ENCODE assay signal across 9 mouse cellular contexts in the genomic region with DNA sequence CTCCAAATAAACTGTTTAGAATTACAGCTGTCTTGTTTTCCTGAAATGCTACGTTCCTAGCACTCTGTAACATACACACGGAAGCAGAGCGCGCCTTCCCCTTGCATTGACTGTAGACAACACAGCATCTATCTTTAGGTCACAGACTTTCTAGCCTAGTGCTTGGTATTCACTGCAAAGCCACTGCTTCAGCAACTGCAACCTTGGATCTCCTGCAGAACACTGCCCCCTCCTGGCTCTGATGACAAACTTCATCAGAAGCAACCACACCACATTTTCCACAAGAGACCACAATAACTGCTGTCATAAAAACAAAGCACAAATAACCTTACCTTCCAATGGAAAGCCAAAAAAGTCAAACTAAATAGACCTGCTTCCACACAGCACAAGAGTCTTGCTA. TPM values are rescaled to one million over a fixed set of nuclear protein-coding genes. Genes with fewer than 3 reads are reported as not detected.
DNase-seq lines count a peak whose midpoint lies in the region; ATAC-seq and TF ChIP-seq lines count a peak whose summit lies in the region.
"Had no signal": no experiment of that assay in that cellular context is flagged by ENCODE, and none has a peak within 500 bp of the region (broad histone marks: within the 10 kb centered on the region; RNA-seq: fewer than 3 reads in every experiment).

No protein-coding gene starts in this region.

- ATAC-seq in forebrain, embryonic 15.5 days (replicated peaks) = peak; percentile 53

- H3K4me1 ChIP-seq in E14TG2a.4 (replicated peaks; ENCODE audit: low read depth, low read length) = peaks cover 18% of the 10 kb centered on the region
- H3K4me1 ChIP-seq in forebrain, embryonic 15.5 days = no peaks in the 10 kb centered on the region

- H3K27ac ChIP-seq in forebrain, embryonic 15.5 days (replicated peaks) = no peak overlapping the region

- no peak overlapping the region for H3K9ac ChIP-seq in forebrain, embryonic 15.5 days (replicated peaks)

- WGBS in forebrain, embryonic 15.5 days = 75% methylated on average over 4 of the region's 4 CpGs

- no peak overlapping the region for H3K4me3 ChIP-seq in E14TG2a.4 (replicated peaks; ENCODE audit: low read length)
- H3K4me3 ChIP-seq in forebrain, embryonic 15.5 days = no peak overlapping the region
- H3K4me3 ChIP-seq: myocyte had no signal

- H3K4me2 ChIP-seq in forebrain, embryonic 15.5 days (replicated peaks) = no peak overlapping the region

- no peaks in the 10 kb centered on the region for H3K9me3 ChIP-seq in E14TG2a.4 (ENCODE audit: low read length)
- no peaks in the 10 kb centered on the region for H3K9me3 ChIP-seq in forebrain, embryonic 15.5 days

- H3K36me3 ChIP-seq in E14TG2a.4 (ENCODE audit: insufficient read depth, low read length) = peaks cover 8% of the 10 kb centered on the region
- H3K36me3 ChIP-seq in forebrain, embryonic 15.5 days = peaks cover 6% of the 10 kb centered on the region; the same call in 1 of the 2 replicates

- DNase-seq in B cell, adult 2 months = peak; percentile 56 to 62
- DNase-seq in cerebellum, adult 11-12 months = peak; percentile 54
- peak; percentile 14 for DNase-seq in hindlimb bud, embryonic 11.5 days (ENCODE audit: extremely low spot score, low read depth, low spot score)
- DNase-seq in lung, adult 18-20 months = peak; percentile 39 to 57
- DNase-seq in retina, adult 2 months (ENCODE audit: low read depth, low spot score) = peak; percentile 20
- no peak for DNase-seq in frontal cortex, postnatal 14 days (ENCODE audit: low spot score in 2 of 2)

- TF ChIP-seq CTCF in E14TG2a.4 (conservative IDR thresholded peaks at IDR 0.05; ENCODE audit: low read length) = peak; percentile 67

- no peaks in the 10 kb centered on the region for H3K27me3 ChIP-seq in E14TG2a.4 (ENCODE audit: insufficient read depth, low read length)
- H3K27me3 ChIP-seq in forebrain, embryonic 15.5 days = no peaks in the 10 kb centered on the region

RNA-seq across cellular contexts. Expression of gene Tbpl1, which starts 17.2 kb away (rescaled TPM):
- 107 and 115 TPM in 2 replicates for polyA plus RNA-seq in forebrain, embryonic 15.5 days (2015; fragmentation: Nextera tagmentation; extraction: Ambion mirVana)

Comparison
In these comparisons a context has a peak if more than half of its experiments do, and no peak if none do; other contexts are left out.
1. DNase-seq: peak in B cell, adult 2 months (2 of 2), cerebellum, adult 11-12 months (single experiment), hindlimb bud, embryonic 11.5 days (single experiment), lung, adult 18-20 months (2 of 2) and retina, adult 2 months (single experiment); none in frontal cortex, postnatal 14 days (0 of 2).